Mouse (Mus musculus) erythroblast, embryonic 14.5 days (primary cell): ENCODE data around the gene Tor1b.

Source experiments
- GATA1 ChIP-seq: IDR thresholded peaks from 2 replicates; pipeline ENCODE4 v1.6.1; 2012; ENCODE audit warnings: low read length, inconsistent platforms, mixed read lengths
- TAL1 ChIP-seq: IDR thresholded peaks from 3 replicates; pipeline ENCODE4 v1.6.1; 2012; ENCODE audit warnings: low read length, inconsistent platforms, mixed read lengths

DNA sequence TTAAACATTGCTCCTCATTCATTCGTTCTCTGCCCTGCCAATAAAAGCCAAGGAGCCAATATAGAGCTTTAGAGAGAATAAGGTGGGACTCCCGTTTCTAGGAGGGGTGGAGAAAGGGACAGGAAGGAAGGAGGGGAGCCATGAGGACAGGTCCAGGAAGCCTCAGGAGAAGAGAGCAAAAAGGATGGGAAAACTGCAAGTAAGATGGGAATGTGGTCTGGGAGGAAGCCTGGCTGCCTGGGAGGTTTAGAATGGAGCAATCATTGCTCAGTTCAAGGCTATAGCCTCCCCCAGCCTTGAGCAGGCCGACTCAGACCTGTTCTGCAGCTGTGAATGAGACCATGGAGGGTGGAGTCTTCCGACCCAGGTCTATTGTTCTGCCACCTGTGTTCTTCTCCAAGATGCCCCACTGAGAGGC lies 14.2 kb upstream of the Tor1b start:
- no peak for TF ChIP-seq TAL1
- no peak for TF ChIP-seq GATA1
